Mouse (Mus musculus) thymus, adult 2 months (tissue): ENCODE data around the gene Scarb2. TPM values are rescaled to one million over a fixed set of nuclear protein-coding genes. Genes with fewer than 3 reads are reported as not detected.
A peak's percentile ranks its signal among the peaks of the same experiment; 100 is the strongest.

ENCODE experiments used
- DNase-seq: peaks from one replicate; pipeline ENCODE4 v3.0.0; 2021
- H3K27ac ChIP-seq: fragments of 200-500 bp; 2 replicates; pipeline ENCODE4 v1.5.1; 2012; ENCODE audit warnings: low read length, control low read depth; ENCODE audit not compliant: control insufficient read depth, insufficient read depth
- H3K27me3 ChIP-seq: fragments of 200-500 bp; 2 replicates; pipeline ENCODE4 v1.6.1; 2012; ENCODE audit warnings: mild to moderate bottlenecking, low read length, moderate library complexity, mixed read lengths; ENCODE audit not compliant: control insufficient read depth, insufficient read depth
- H3K36me3 ChIP-seq: fragments of 200-500 bp; 2 replicates; pipeline ENCODE4 v1.6.1; 2012; ENCODE audit warnings: mild to moderate bottlenecking, low read length, moderate library complexity; ENCODE audit not compliant: control insufficient read depth, insufficient read depth
- H3K4me1 ChIP-seq: fragments of 200-500 bp; replicated peaks from 2 replicates; pipeline ENCODE4 v1.6.1; 2012; ENCODE audit warnings: low read length; ENCODE audit not compliant: control insufficient read depth, insufficient read depth
- H3K4me3 ChIP-seq: fragments of 200-500 bp; 2 replicates; pipeline ENCODE4 v1.5.1; 2012; ENCODE audit warnings: mild to moderate bottlenecking, low read length, control low read depth, moderate library complexity; ENCODE audit not compliant: control insufficient read depth, insufficient read depth
- CTCF ChIP-seq: fragments of 200-500 bp; IDR thresholded peaks from 2 replicates; pipeline ENCODE4 v1.5.1; 2012; ENCODE audit warnings: mild to moderate bottlenecking, control low read depth, low read length, moderate library complexity, borderline replicate concordance; ENCODE audit not compliant: control insufficient read depth, poor library complexity, insufficient read depth; ENCODE audit errors: extremely low read depth
- POLR2A ChIP-seq: fragments of 200-500 bp; IDR thresholded peaks from 2 replicates; pipeline ENCODE4 v1.6.1; 2012; ENCODE audit warnings: mild to moderate bottlenecking, low read length, control low read depth, moderate library complexity; ENCODE audit not compliant: control insufficient read depth, poor library complexity, insufficient read depth; ENCODE audit errors: extremely low read depth
- WGBS: fragments of 180-500 bp; shearing (Covaris S2); methylation state at CpG from one replicate; pipeline ENCODE4 v1.1.7; 2018; 5-methylcytosine and 5-hydroxymethylcytosine counted together
- polyA plus RNA-seq: library from polyadenylated mRNA; depleted of rRNA; stranded (reverse); fragments of >200 nt; gene quantifications from 2 replicates; pipeline ENCODE4 v1.2.3, GENCODE M21; 2012

The Scarb2 gene
- polyA plus RNA-seq, 1 experiment: 40.2 TPM

DNA sequence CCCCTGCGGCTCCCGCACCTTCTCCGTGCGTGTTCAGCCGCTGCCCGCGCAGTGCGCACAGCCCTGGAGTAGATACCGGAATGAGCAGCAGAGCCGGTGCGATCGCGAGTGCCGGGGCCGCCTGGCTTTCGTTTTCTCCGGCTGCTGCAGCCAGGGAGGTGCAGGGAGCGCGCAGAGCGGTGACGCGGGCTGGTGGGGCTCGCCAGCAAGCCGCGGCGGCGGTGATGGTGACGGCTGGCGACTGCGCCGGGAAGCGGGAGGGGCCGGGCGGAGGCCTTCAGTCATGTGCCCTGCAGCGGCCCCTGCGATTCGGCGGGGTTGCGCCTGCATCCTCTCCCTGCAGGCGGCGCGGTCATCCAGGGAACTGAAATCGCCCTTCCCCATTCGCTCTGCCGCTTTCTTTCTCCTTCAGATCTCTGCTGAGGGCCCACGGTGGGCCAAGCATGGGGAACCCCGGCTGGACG is 1.2 kb downstream of the Scarb2 start:
- Histone ChIP-seq H3K27me3 (no peaks in the 10 kb centered on the region), H3K4me1 (peaks cover 22% of the 10 kb centered on the region), H3K4me3 (peak overlapping the region; percentile 92), H3K27ac (peak overlapping the region; percentile 87), H3K36me3 (no peaks in the 10 kb centered on the region)
- TF ChIP-seq CTCF (peak; percentile 75), POLR2A (peak; percentile 87)
- DNase-seq: peak; percentile 89
- WGBS: under 1% methylated on average over 48 of the region's 48 CpGs

GRCm38 (mm10) chr5:92504676-92505400 is 1.8 kb downstream of the Scarb2 start:
- TF ChIP-seq POLR2A (no peak), CTCF (no peak)
- H3K4me3 ChIP-seq: peak overlapping the region; percentile 92
- peak; percentile 75 for DNase-seq
- H3K27me3 ChIP-seq: no peaks in the 10 kb centered on the region
- H3K27ac ChIP-seq: peak overlapping the region; percentile 87
- H3K36me3 ChIP-seq: no peaks in the 10 kb centered on the region
- peaks cover 25% of the 10 kb centered on the region for H3K4me1 ChIP-seq
- under 1% methylated on average over 35 of the region's 35 CpGs for WGBS

GRCm38 (mm10) chr5:92503856-92504618 is 2.6 kb downstream of the Scarb2 start:
- 36% methylated on average over 7 of the region's 7 CpGs for WGBS
- no peaks in the 10 kb centered on the region for H3K36me3 ChIP-seq
- TF ChIP-seq CTCF (no peak), POLR2A (no peak)
- peak overlapping the region; percentile 87 for H3K27ac ChIP-seq
- no peaks in the 10 kb centered on the region for H3K27me3 ChIP-seq
- H3K4me1 ChIP-seq: peaks cover 30% of the 10 kb centered on the region
- peak overlapping the region; percentile 92 for H3K4me3 ChIP-seq
- no peak for DNase-seq

GRCm38 (mm10) chr5:92503356-92503847 is 3.2 kb downstream of the Scarb2 start:
- peaks cover 30% of the 10 kb centered on the region for H3K4me1 ChIP-seq
- 62% methylated on average over 9 of the region's 9 CpGs for WGBS
- TF ChIP-seq POLR2A (no peak), CTCF (no peak)
- H3K36me3 ChIP-seq: no peaks in the 10 kb centered on the region
- no peak overlapping the region for H3K27ac ChIP-seq
- peak overlapping the region; percentile 18; the same call in 1 of the 2 replicates for H3K4me3 ChIP-seq
- peak; percentile 49 for DNase-seq
- no peaks in the 10 kb centered on the region for H3K27me3 ChIP-seq

DNA sequence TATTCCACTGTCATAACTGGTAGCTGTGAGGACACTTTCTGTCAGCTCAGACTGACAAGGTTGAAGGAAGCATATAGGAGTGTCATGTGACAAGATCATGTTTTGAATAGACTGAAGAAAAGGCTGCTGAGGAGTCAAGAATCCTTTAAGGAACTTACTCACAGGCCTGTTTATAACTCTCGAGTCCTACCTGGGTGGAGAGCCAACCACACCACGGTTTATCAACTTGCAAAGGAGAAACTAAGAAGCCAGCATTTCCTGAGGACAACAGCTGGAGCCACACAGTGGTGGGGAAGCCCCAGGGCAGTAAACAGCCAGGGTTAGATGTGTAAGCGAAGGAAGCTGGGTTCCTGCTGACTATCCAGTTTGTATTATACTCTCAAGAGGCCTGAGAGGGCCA is 7.3 kb downstream of the Scarb2 start:
- Histone ChIP-seq H3K4me1 (peaks cover 39% of the 10 kb centered on the region), H3K4me3 (no peak overlapping the region), H3K36me3 (no peaks in the 10 kb centered on the region), H3K27ac (0 out of 2 replicates have a peak overlapping the region, but pooled peaks have one; percentile 18), H3K27me3 (no peaks in the 10 kb centered on the region)
- TF ChIP-seq POLR2A: no peak
- TF ChIP-seq CTCF: no peak
- peak; percentile 45 for DNase-seq
- 9% methylated on average over 3 of the region's 3 CpGs for WGBS

DNA sequence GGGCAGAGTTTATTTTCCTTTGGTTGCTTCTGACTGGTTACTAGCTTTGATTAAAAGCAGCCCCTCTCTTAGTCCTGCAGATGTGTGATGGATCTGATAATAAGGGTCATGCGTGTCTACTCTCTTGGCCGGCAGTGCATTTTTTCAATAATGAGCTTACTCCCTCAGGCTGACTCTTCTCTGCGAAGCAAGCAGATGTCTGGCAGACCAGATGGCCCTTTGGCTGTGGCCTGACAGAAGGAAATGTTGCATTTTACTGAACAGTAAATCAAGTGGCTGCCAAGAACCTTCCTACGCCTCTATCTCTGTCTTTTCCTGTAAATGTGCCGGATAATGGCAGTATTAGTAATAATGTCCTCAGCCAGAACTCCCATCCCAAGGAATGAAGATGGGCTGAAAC is 8.0 kb downstream of the Scarb2 start:
- H3K4me3 ChIP-seq: no peak overlapping the region
- WGBS: 83% methylated on average over 5 of the region's 5 CpGs
- TF ChIP-seq CTCF (no peak), POLR2A (no peak)
- peaks cover 37% of the 10 kb centered on the region for H3K4me1 ChIP-seq
- no peaks in the 10 kb centered on the region for H3K36me3 ChIP-seq
- no peaks in the 10 kb centered on the region for H3K27me3 ChIP-seq
- no peak for DNase-seq
- no peak overlapping the region for H3K27ac ChIP-seq
